8 mouse cellular contexts compared by ENCODE assay signal in genomic region chr11:88235221-88236203, GRCm38 (mm10). TPM values are rescaled to one million over a fixed set of nuclear protein-coding genes. Genes with fewer than 3 reads are reported as not detected.
A peak's percentile ranks its signal among the peaks of the same experiment; 100 is the strongest.
DNase-seq lines count a peak whose midpoint lies in the region; ATAC-seq lines count a peak whose summit lies in the region.

No protein-coding gene starts in this region.

- peak; percentile 44 to 57 for DNase-seq in B cell, adult 2 months
- DNase-seq in adrenal gland, adult (ENCODE audit: inconsistent age in 2 of 2, low spot score in 1 of 2) = peak; percentile 86 to 92
- peak; percentile 66 for DNase-seq in forebrain, embryonic 14.5 days (ENCODE audit: low spot score)
- DNase-seq in hindbrain, embryonic 10.5 days (ENCODE audit: low spot score) = peak; percentile 70
- DNase-seq in cerebellum, postnatal 36 days = no peak
- no peak for DNase-seq in right cerebral cortex, postnatal 36 days (ENCODE audit: low spot score in 2 of 2)

- peaks cover 30% of the 10 kb centered on the region for H3K4me1 ChIP-seq in forebrain, embryonic 14.5 days (ENCODE audit: control insufficient read depth, insufficient read depth, low read length)
- peaks cover 87% of the 10 kb centered on the region for H3K4me1 ChIP-seq in hindbrain, embryonic 10.5 days (replicated peaks)
- peaks cover 38% of the 10 kb centered on the region for H3K4me1 ChIP-seq in limb, embryonic 12.5 days (replicated peaks)
- peaks cover 67% of the 10 kb centered on the region for H3K4me1 ChIP-seq in midbrain, embryonic 13.5 days (replicated peaks)

- no peaks in the 10 kb centered on the region for H3K9me3 ChIP-seq in forebrain, embryonic 14.5 days (replicated peaks; ENCODE audit: control insufficient read depth, low read length)
- H3K9me3 ChIP-seq in hindbrain, embryonic 10.5 days = no peaks in the 10 kb centered on the region
- H3K9me3 ChIP-seq in limb, embryonic 12.5 days = no peaks in the 10 kb centered on the region
- no peaks in the 10 kb centered on the region for H3K9me3 ChIP-seq in midbrain, embryonic 13.5 days

- WGBS in forebrain, embryonic 14.5 days = 4% methylated on average over 23 of the region's 23 CpGs
- 6% methylated on average over 23 of the region's 23 CpGs for WGBS in hindbrain, embryonic 10.5 days
- WGBS in limb, embryonic 12.5 days = 10% methylated on average over 23 of the region's 23 CpGs
- 4% methylated on average over 23 of the region's 23 CpGs for whole genome bisulfite sequencing in midbrain, embryonic 13.5 days

- peak overlapping the region; percentile 40; the same call in 1 of the 2 replicates for H3K27ac ChIP-seq in forebrain, embryonic 14.5 days (ENCODE audit: low read depth, low read length)
- H3K27ac ChIP-seq in hindbrain, embryonic 10.5 days = peak overlapping the region; percentile 91
- peak overlapping the region; percentile 88 for H3K27ac ChIP-seq in limb, embryonic 12.5 days
- H3K27ac ChIP-seq in midbrain, embryonic 13.5 days = peak overlapping the region; percentile 58; the same call in 1 of the 2 replicates

- H3K36me3 ChIP-seq in forebrain, embryonic 14.5 days (ENCODE audit: control insufficient read depth, insufficient read depth, low read length) = no peaks in the 10 kb centered on the region
- H3K36me3 ChIP-seq in hindbrain, embryonic 10.5 days = no peaks in the 10 kb centered on the region
- no peaks in the 10 kb centered on the region for H3K36me3 ChIP-seq in limb, embryonic 12.5 days
- H3K36me3 ChIP-seq in midbrain, embryonic 13.5 days = no peaks in the 10 kb centered on the region

- no peak overlapping the region for H3K9ac ChIP-seq in forebrain, embryonic 14.5 days (ENCODE audit: low read length)
- H3K9ac ChIP-seq in limb, embryonic 12.5 days (replicated peaks) = no peak overlapping the region
- 0 out of 2 replicates have a peak overlapping the region, but pooled peaks have one; percentile 20 for H3K9ac ChIP-seq in midbrain, embryonic 13.5 days (replicated peaks)

- H3K4me2 ChIP-seq in forebrain, embryonic 14.5 days (ENCODE audit: low read length) = peak overlapping the region; percentile 4
- H3K4me2 ChIP-seq in limb, embryonic 12.5 days = peak overlapping the region; percentile 51
- peak overlapping the region; percentile 15 for H3K4me2 ChIP-seq in midbrain, embryonic 13.5 days (replicated peaks)

- H3K4me3 ChIP-seq in forebrain, embryonic 14.5 days (ENCODE audit: low read depth, low read length) = no peak overlapping the region
- H3K4me3 ChIP-seq in hindbrain, embryonic 10.5 days = peak overlapping the region; percentile 35
- peak overlapping the region; percentile 17; the same call in 1 of the 2 replicates for H3K4me3 ChIP-seq in limb, embryonic 12.5 days (replicated peaks)
- no peak overlapping the region for H3K4me3 ChIP-seq in midbrain, embryonic 13.5 days (replicated peaks)

- ATAC-seq in forebrain, embryonic 14.5 days = peak; percentile 32; the same call in 1 of the 2 replicates
- peak; percentile 39; the same call in 1 of the 2 replicates for ATAC-seq in limb, embryonic 12.5 days (ENCODE audit: insufficient number of reproducible peaks, insufficient read depth, low FRiP score, low TSS enrichment, low read depth)
- ATAC-seq in midbrain, embryonic 13.5 days = 0 out of 2 replicates have a peak, but pooled peaks have one; percentile 16

- H3K27me3 ChIP-seq in forebrain, embryonic 14.5 days (replicated peaks; ENCODE audit: control insufficient read depth, insufficient read depth, low read length) = no peaks in the 10 kb centered on the region
- 0 out of 2 replicates have a peak, but pooled peaks cover 2% of the 10 kb centered on the region for H3K27me3 ChIP-seq in hindbrain, embryonic 10.5 days (ENCODE audit: insufficient read depth, poor library complexity, severe bottlenecking)
- H3K27me3 ChIP-seq in limb, embryonic 12.5 days = no peaks in the 10 kb centered on the region
- no peaks in the 10 kb centered on the region for H3K27me3 ChIP-seq in midbrain, embryonic 13.5 days

RNA-seq across cellular contexts. Expression of gene Mrps23, which starts 31.3 kb away (rescaled TPM):
- polyA plus RNA-seq in forebrain, embryonic 14.5 days (2014; fragmentation: Nextera tagmentation; extraction: Ambion mirVana) = 75.5 and 80.8 TPM in 2 replicates
- 72.2 and 74.1 TPM in 2 replicates for polyA plus RNA-seq in hindbrain, embryonic 10.5 days (2016; fragmentation: Nextera tagmentation; extraction: Ambion mirVana)
- 53.2 and 59.5 TPM in 2 replicates for polyA plus RNA-seq in limb, embryonic 12.5 days (2016; fragmentation: Nextera tagmentation; extraction: Ambion mirVana)
- polyA plus RNA-seq in midbrain, embryonic 13.5 days (2015; fragmentation: Nextera tagmentation; extraction: Ambion mirVana) = 68.6 and 69.8 TPM in 2 replicates

RNA-seq across cellular contexts. Expression of gene Ccdc182, which starts 58.3 kb away (rescaled TPM):
- polyA plus RNA-seq in forebrain, embryonic 14.5 days (2014; fragmentation: Nextera tagmentation; extraction: Ambion mirVana) = 0.24 TPM in 1 of 2 replicates, not detected in the other
- 7.9 and 11.8 TPM in 2 replicates for polyA plus RNA-seq in hindbrain, embryonic 10.5 days (2016; fragmentation: Nextera tagmentation; extraction: Ambion mirVana)
- polyA plus RNA-seq in limb, embryonic 12.5 days (2016; fragmentation: Nextera tagmentation; extraction: Ambion mirVana) = 0.29 and 0.40 TPM in 2 replicates
- polyA plus RNA-seq in midbrain, embryonic 13.5 days (2015; fragmentation: Nextera tagmentation; extraction: Ambion mirVana) = 0.82 and 1.6 TPM in 2 replicates

Comparison
In these comparisons a context has a peak if more than half of its experiments do, and no peak if none do; other contexts are left out.
1. DNase-seq: peak in B cell, adult 2 months (2 of 2), adrenal gland, adult (2 of 2), forebrain, embryonic 14.5 days (single experiment) and hindbrain, embryonic 10.5 days (single experiment); none in cerebellum, postnatal 36 days (0 of 2) and right cerebral cortex, postnatal 36 days (0 of 2).
2. H3K27ac ChIP-seq: peak in every context shown above with its lines; median percentile 91 in hindbrain, embryonic 10.5 days; 88 in limb, embryonic 12.5 days; 58 in midbrain, embryonic 13.5 days; 40 in forebrain, embryonic 14.5 days.
3. H3K4me3 ChIP-seq: peak in hindbrain, embryonic 10.5 days (single experiment) and limb, embryonic 12.5 days (single experiment); none in forebrain, embryonic 14.5 days (single experiment) and midbrain, embryonic 13.5 days (single experiment).
4. Peak in every context shown above with its lines, with median percentiles within 50 percentile points of each other: ATAC-seq and H3K4me2 ChIP-seq.